Mouse (Mus musculus) stomach, postnatal 0 days (tissue): Measurements from ENCODE around the gene Defb25. TPM values are rescaled to one million over a fixed set of nuclear protein-coding genes. Genes with fewer than 3 reads are reported as not detected.
A peak's percentile ranks its signal among the peaks of the same experiment; 100 is the strongest.

Source experiments
- ATAC-seq: fragments of 200-750 bp; cut with Nextera tagmentation; 2 replicates; pipeline ENCODE4 v1.8.0; 2017; ENCODE audit not compliant: low FRiP score, low TSS enrichment
- DNase-seq: peaks from one replicate; pipeline ENCODE4 v3.0.0-alpha.2; 2016; ENCODE audit warnings: low spot score
- H3K27ac ChIP-seq: fragments of 300-500 bp; sonication (generic); replicated peaks from 2 replicates; pipeline ENCODE4 v1.5.1; 2014; ENCODE audit warnings: mild to moderate bottlenecking, control low read depth
- H3K27me3 ChIP-seq: fragments of 300-500 bp; sonication (generic); 2 replicates; pipeline ENCODE4 v1.6.1; 2014; ENCODE audit warnings: low read length; ENCODE audit not compliant: control insufficient read depth, insufficient read depth
- H3K36me3 ChIP-seq: fragments of 300-500 bp; sonication (generic); 2 replicates; pipeline ENCODE4 v1.6.1; 2014; ENCODE audit warnings: low read length, mixed read lengths; ENCODE audit not compliant: control insufficient read depth, insufficient read depth
- H3K4me1 ChIP-seq: fragments of 300-500 bp; sonication (generic); replicated peaks from 2 replicates; pipeline ENCODE4 v1.6.1; 2014; ENCODE audit warnings: antibody characterized with exemption; ENCODE audit not compliant: control insufficient read depth, insufficient read depth
- H3K4me2 ChIP-seq: fragments of 300-500 bp; sonication (generic); replicated peaks from 2 replicates; pipeline ENCODE4 v1.6.1; 2014; ENCODE audit warnings: low read depth, mild to moderate bottlenecking, control low read depth, moderate library complexity
- H3K4me3 ChIP-seq: fragments of 300-500 bp; sonication (generic); 2 replicates; pipeline ENCODE4 v1.5.1; 2014; ENCODE audit warnings: low read depth, low read length, control low read depth
- H3K9ac ChIP-seq: fragments of 300-500 bp; sonication (generic); 2 replicates; pipeline ENCODE4 v1.6.1; 2014; ENCODE audit warnings: mild to moderate bottlenecking, low read length, control low read depth, mixed read lengths
- H3K9me3 ChIP-seq: fragments of 300-500 bp; sonication (generic); 2 replicates; pipeline ENCODE4 v1.6.1; 2016; ENCODE audit warnings: low read length; ENCODE audit not compliant: control insufficient read depth
- CTCF ChIP-seq: IDR thresholded peaks from 2 replicates; pipeline ENCODE4 v1.5.1; 2016; ENCODE audit warnings: antibody characterized with exemption, low read depth, mild to moderate bottlenecking, moderate library complexity
- EP300 ChIP-seq: optimal IDR thresholded peaks from 2 replicates; pipeline ENCODE3; 2016; ENCODE audit warnings: antibody characterized with exemption
- WGBS: fragments of 180-500 bp; shearing (Covaris S2); extraction: QIAGEN DNeasy Blood & Tissue Kit; methylation state at CpG from one replicate; pipeline ENCODE4 v1.1.7; 2014; 5-methylcytosine and 5-hydroxymethylcytosine counted together
- polyA plus RNA-seq: library from polyadenylated mRNA; unstranded; fragments of >200 nt; fragmentation: Nextera tagmentation; extraction: Ambion mirVana; gene quantifications from 2 replicates; pipeline ENCODE4 v1.2.1, GENCODE M21; 2015

Defb25 gene
- polyA plus RNA-seq, 1 experiment from 2014 or later = 0.73 TPM

- 23% methylated on average over 17 of the region's 17 CpGs for WGBS
- Histone ChIP-seq H3K4me1 (peaks cover 2% of the 10 kb centered on the region; the same call in 1 of the 2 replicates), H3K9ac (no peak overlapping the region), H3K9me3 (no peaks in the 10 kb centered on the region), H3K4me3 (no peak overlapping the region), H3K4me2 (no peak overlapping the region), H3K27ac (peak overlapping the region; percentile 61; the same call in 1 of the 2 replicates), H3K27me3 (no peaks in the 10 kb centered on the region), H3K36me3 (no peaks in the 10 kb centered on the region)
- ATAC-seq = no peak
- TF ChIP-seq EP300 = no peak
- no peak for TF ChIP-seq CTCF
- peak; percentile 47 for DNase-seq
These were observed 10.5 kb upstream of the Defb25 start for GRCm38 (mm10) chr2:152633334-152633733.

- Histone ChIP-seq H3K27me3 (no peaks in the 10 kb centered on the region), H3K9ac (no peak overlapping the region), H3K36me3 (no peaks in the 10 kb centered on the region), H3K4me3 (no peak overlapping the region), H3K9me3 (no peaks in the 10 kb centered on the region), H3K27ac (no peak overlapping the region), H3K4me1 (no peaks in the 10 kb centered on the region), H3K4me2 (no peak overlapping the region; the same call in 1 of the 2 replicates)
- TF ChIP-seq CTCF (no peak), EP300 (no peak)
- ATAC-seq (no peak), DNase-seq (no peak)
- 68% methylated on average over 6 of the region's 6 CpGs for WGBS
These were observed 7.1 kb upstream of the Defb25 start for GRCm38 (mm10) chr2:152629904-152630303.

- TF ChIP-seq CTCF = no peak
- no peaks in the 10 kb centered on the region for H3K4me1 ChIP-seq
- ATAC-seq (no peak), DNase-seq (no peak)
- no peak overlapping the region for H3K27ac ChIP-seq
- 0 out of 2 replicates have a peak overlapping the region, but pooled peaks have one; percentile 13 for H3K9ac ChIP-seq
- no peaks in the 10 kb centered on the region for H3K36me3 ChIP-seq
- peak overlapping the region; percentile 71 for H3K4me2 ChIP-seq
- no peaks in the 10 kb centered on the region for H3K27me3 ChIP-seq
- H3K4me3 ChIP-seq = no peak overlapping the region
- no peaks in the 10 kb centered on the region for H3K9me3 ChIP-seq
- WGBS = 38% methylated on average over 3 of the region's 3 CpGs
These were observed 6.4 kb upstream of the Defb25 start for GRCm38 (mm10) chr2:152629239-152629638.

- 43% methylated on average over 17 of the region's 17 CpGs for WGBS
- peak overlapping the region; percentile 71 for H3K4me2 ChIP-seq
- no peaks in the 10 kb centered on the region for H3K4me1 ChIP-seq
- peak overlapping the region; percentile 76 for H3K9ac ChIP-seq
- ATAC-seq (no peak), DNase-seq (no peak)
- no peaks in the 10 kb centered on the region for H3K36me3 ChIP-seq
- H3K4me3 ChIP-seq = peak overlapping the region; percentile 57
- H3K9me3 ChIP-seq = no peaks in the 10 kb centered on the region
- H3K27ac ChIP-seq = peak overlapping the region; percentile 69
- TF ChIP-seq CTCF (no peak), EP300 (no peak)
- H3K27me3 ChIP-seq = no peaks in the 10 kb centered on the region
These were observed 5.2 kb upstream of the Defb25 start for GRCm38 (mm10) chr2:152628066-152628465.

- no peaks in the 10 kb centered on the region for H3K36me3 ChIP-seq
- H3K4me1 ChIP-seq = no peaks in the 10 kb centered on the region
- H3K27ac ChIP-seq = peak within 1 kb of the TSS; percentile 69
- peak; percentile 37 for DNase-seq
- H3K4me3 ChIP-seq = peak within 1 kb of the TSS; percentile 57
- no peaks in the 10 kb centered on the region for H3K9me3 ChIP-seq
- peak within 1 kb of the TSS; percentile 71 for H3K4me2 ChIP-seq
- H3K27me3 ChIP-seq = no peaks in the 10 kb centered on the region
- ATAC-seq = peak; percentile 72
- TF ChIP-seq EP300 (no peak), CTCF (no peak)
- WGBS = under 1% methylated on average over 58 of the region's 59 CpGs
- peak within 1 kb of the TSS; percentile 76 for H3K9ac ChIP-seq
These were observed 4.1 kb upstream of the Defb25 start, which contains the start of gene Rem1 for GRCm38 (mm10) chr2:152626774-152627591. Rem1 (plus strand) TSS chr2:152626951.

- Histone ChIP-seq H3K27me3 (no peaks in the 10 kb centered on the region), H3K9ac (no peak overlapping the region), H3K27ac (no peak overlapping the region), H3K4me2 (no peak overlapping the region), H3K4me1 (no peaks in the 10 kb centered on the region), H3K4me3 (no peak overlapping the region), H3K9me3 (no peaks in the 10 kb centered on the region), H3K36me3 (no peaks in the 10 kb centered on the region)
- TF ChIP-seq CTCF = no peak
- no peak for TF ChIP-seq EP300
- 27% methylated on average over 1 of the region's 1 CpGs for WGBS
- no peak for ATAC-seq
- no peak for DNase-seq
These were observed 2.4 kb upstream of the Defb25 start for GRCm38 (mm10) chr2:152625256-152625655.
